13 mouse cellular contexts compared by ENCODE assay signal in genomic region chr7:116713200-116713599, GRCm38 (mm10).
DNase-seq lines count a peak whose midpoint lies in the region; ATAC-seq and TF ChIP-seq lines count a peak whose summit lies in the region.
"Had no signal": no experiment of that assay in that cellular context is flagged by ENCODE, and none has a peak within 500 bp of the region (broad histone marks: within the 10 kb centered on the region; RNA-seq: fewer than 3 reads in every experiment).

No protein-coding gene starts in this region.

- TF ChIP-seq POLR2A in liver, adult 2 months (IDR thresholded peaks at IDR 0.05; ENCODE audit: extremely low read depth, insufficient read depth, low read length), result no peak

- H3K4me2 ChIP-seq in forebrain, embryonic 14.5 days (ENCODE audit: low read length), result no peak overlapping the region
- no peak overlapping the region for H3K4me2 ChIP-seq in liver, embryonic 11.5 days
- no peak overlapping the region for H3K4me2 ChIP-seq in hindbrain, postnatal 0 days (ENCODE audit: low read depth, low read length)
- no peak overlapping the region for H3K4me2 ChIP-seq in liver, embryonic 12.5 days
- H3K4me2 ChIP-seq: intestine, embryonic 15.5 days; limb, embryonic 15.5 days had no signal

- H3K36me3 ChIP-seq in forebrain, embryonic 14.5 days (ENCODE audit: control insufficient read depth, insufficient read depth, low read length), result no peaks in the 10 kb centered on the region
- no peaks in the 10 kb centered on the region for H3K36me3 ChIP-seq in forebrain, embryonic 10.5 days (replicated peaks)
- no peaks in the 10 kb centered on the region for H3K36me3 ChIP-seq in liver, adult 2 months (ENCODE audit: control insufficient read depth, insufficient read depth, low read length)
- H3K36me3 ChIP-seq in liver, embryonic 11.5 days (ENCODE audit: control insufficient read depth, insufficient read depth, low read length), result no peaks in the 10 kb centered on the region
- no peaks in the 10 kb centered on the region for H3K36me3 ChIP-seq in hindbrain, postnatal 0 days (ENCODE audit: insufficient read depth, low read length)
- no peaks in the 10 kb centered on the region for H3K36me3 ChIP-seq in liver, embryonic 12.5 days
- H3K36me3 ChIP-seq: intestine, embryonic 15.5 days; limb, embryonic 15.5 days had no signal

- no peaks in the 10 kb centered on the region for H3K27me3 ChIP-seq in forebrain, embryonic 14.5 days (replicated peaks; ENCODE audit: control insufficient read depth, insufficient read depth, low read length)
- H3K27me3 ChIP-seq in forebrain, embryonic 10.5 days (ENCODE audit: poor library complexity, severe bottlenecking), result no peaks in the 10 kb centered on the region
- H3K27me3 ChIP-seq in liver, adult 2 months (ENCODE audit: control insufficient read depth, insufficient read depth, low read length), result no peaks in the 10 kb centered on the region
- no peaks in the 10 kb centered on the region for H3K27me3 ChIP-seq in liver, embryonic 11.5 days (replicated peaks; ENCODE audit: control insufficient read depth, insufficient read depth, low read length)
- H3K27me3 ChIP-seq in hindbrain, postnatal 0 days (ENCODE audit: insufficient read depth, low read length), result no peaks in the 10 kb centered on the region
- H3K27me3 ChIP-seq in liver, embryonic 12.5 days (replicated peaks), result no peaks in the 10 kb centered on the region
- H3K27me3 ChIP-seq: CH12.LX; intestine, embryonic 15.5 days; limb, embryonic 15.5 days had no signal

- 38% methylated on average over 8 of the region's 8 CpGs for WGBS in forebrain, embryonic 14.5 days
- 85% methylated on average over 8 of the region's 8 CpGs for WGBS in forebrain, embryonic 10.5 days
- WGBS in liver, adult 2 months, result 66% methylated on average over 8 of the region's 8 CpGs
- WGBS in liver, embryonic 11.5 days, result 73% methylated on average over 8 of the region's 8 CpGs
- WGBS in hindbrain, postnatal 0 days, result 39% methylated on average over 8 of the region's 8 CpGs
- WGBS in liver, embryonic 12.5 days (ENCODE audit: insufficient replicate concordance), result 63% methylated on average over 8 of the region's 8 CpGs

- H3K9me3 ChIP-seq in forebrain, embryonic 14.5 days (replicated peaks; ENCODE audit: control insufficient read depth, low read length), result no peaks in the 10 kb centered on the region
- H3K9me3 ChIP-seq in forebrain, embryonic 10.5 days, result no peaks in the 10 kb centered on the region
- no peaks in the 10 kb centered on the region for H3K9me3 ChIP-seq in liver, embryonic 11.5 days (ENCODE audit: control insufficient read depth, low read length)
- no peaks in the 10 kb centered on the region for H3K9me3 ChIP-seq in hindbrain, postnatal 0 days (ENCODE audit: low read length)
- no peaks in the 10 kb centered on the region for H3K9me3 ChIP-seq in liver, embryonic 12.5 days (replicated peaks)
- H3K9me3 ChIP-seq: intestine, embryonic 15.5 days; limb, embryonic 15.5 days had no signal

- peak; percentile 76 for DNase-seq in forebrain, embryonic 14.5 days (ENCODE audit: low spot score)
- DNase-seq in forebrain, embryonic 10.5 days (ENCODE audit: extremely low spot score, low spot score), result no peak
- peak; percentile 12 for DNase-seq in liver, adult 2 months (ENCODE audit: extremely low read depth, low read depth, low spot score)
- no peak for DNase-seq in liver, embryonic 11.5 days (ENCODE audit: low spot score)
- peak; percentile 14 to 28 for DNase-seq in adrenal gland, postnatal 36 days
- peak; percentile 84 for DNase-seq in hindbrain, postnatal 0 days (ENCODE audit: low spot score)
- DNase-seq in testis, postnatal 10 days (ENCODE audit: low spot score), result no peak
- DNase-seq: lung, postnatal 36 days had no signal

- H3K4me1 ChIP-seq in forebrain, embryonic 14.5 days (ENCODE audit: control insufficient read depth, insufficient read depth, low read length), result no peaks in the 10 kb centered on the region
- no peaks in the 10 kb centered on the region for H3K4me1 ChIP-seq in forebrain, embryonic 10.5 days
- H3K4me1 ChIP-seq in liver, adult 2 months (ENCODE audit: control insufficient read depth, insufficient read depth, low read length), result no peaks in the 10 kb centered on the region
- no peaks in the 10 kb centered on the region for H3K4me1 ChIP-seq in liver, embryonic 11.5 days (replicated peaks; ENCODE audit: control insufficient read depth, insufficient read depth, low read length)
- no peaks in the 10 kb centered on the region for H3K4me1 ChIP-seq in hindbrain, postnatal 0 days (ENCODE audit: insufficient read depth, low read length)
- H3K4me1 ChIP-seq in liver, embryonic 12.5 days, result no peaks in the 10 kb centered on the region
- H3K4me1 ChIP-seq: intestine, embryonic 15.5 days had no signal

- peak overlapping the region; percentile 39; the same call in 1 of the 2 replicates for H3K27ac ChIP-seq in forebrain, embryonic 14.5 days (ENCODE audit: low read depth, low read length)
- H3K27ac ChIP-seq in forebrain, embryonic 10.5 days, result no peak overlapping the region
- H3K27ac ChIP-seq in liver, adult 2 months (replicated peaks; ENCODE audit: insufficient read depth, low read depth, low read length), result no peak overlapping the region
- H3K27ac ChIP-seq in liver, embryonic 11.5 days (ENCODE audit: low read depth, low read length), result no peak overlapping the region
- no peak overlapping the region for H3K27ac ChIP-seq in hindbrain, postnatal 0 days
- no peak overlapping the region for H3K27ac ChIP-seq in liver, embryonic 12.5 days
- H3K27ac ChIP-seq: intestine, embryonic 15.5 days; layer of hippocampus, adult 2 months; limb, embryonic 15.5 days had no signal

- H3K79me2 ChIP-seq in liver, adult 2 months (ENCODE audit: control insufficient read depth, insufficient read depth, low read length), result no peaks in the 10 kb centered on the region

- ATAC-seq in forebrain, embryonic 14.5 days, result peak; percentile 44; the same call in 1 of the 2 replicates
- ATAC-seq in liver, embryonic 11.5 days (replicated peaks; ENCODE audit: low FRiP score), result no peak
- peak; percentile 59 for ATAC-seq in hindbrain, postnatal 0 days
- ATAC-seq in liver, embryonic 12.5 days, result no peak
- ATAC-seq: intestine, embryonic 15.5 days had no signal

- no peak overlapping the region for H3K4me3 ChIP-seq in forebrain, embryonic 14.5 days (ENCODE audit: low read depth, low read length)
- no peak overlapping the region for H3K4me3 ChIP-seq in forebrain, embryonic 10.5 days
- H3K4me3 ChIP-seq in liver, adult 2 months (ENCODE audit: insufficient read depth, low read depth, low read length), result no peak overlapping the region
- H3K4me3 ChIP-seq in liver, embryonic 11.5 days (ENCODE audit: low read depth, low read length), result no peak overlapping the region
- H3K4me3 ChIP-seq in hindbrain, postnatal 0 days (ENCODE audit: low read length), result no peak overlapping the region
- no peak overlapping the region for H3K4me3 ChIP-seq in liver, embryonic 12.5 days
- H3K4me3 ChIP-seq: intestine, embryonic 15.5 days; layer of hippocampus, adult 2 months; limb, embryonic 15.5 days had no signal

- TF ChIP-seq CTCF in liver, adult 2 months (IDR thresholded peaks at IDR 0.05; ENCODE audit: low read depth, low read length), result no peak
- no peak for TF ChIP-seq CTCF in hindbrain, postnatal 0 days (IDR thresholded peaks at IDR 0.05; ENCODE audit: low read depth)

- no peak overlapping the region for H3K9ac ChIP-seq in forebrain, embryonic 14.5 days (ENCODE audit: low read length)
- H3K9ac ChIP-seq in liver, adult 2 months (ENCODE audit: low read depth, low read length), result no peak overlapping the region
- H3K9ac ChIP-seq in liver, embryonic 11.5 days (ENCODE audit: low read depth, low read length), result no peak overlapping the region
- H3K9ac ChIP-seq in hindbrain, postnatal 0 days (replicated peaks; ENCODE audit: low read length), result no peak overlapping the region
- H3K9ac ChIP-seq in liver, embryonic 12.5 days, result no peak overlapping the region
- H3K9ac ChIP-seq: intestine, embryonic 15.5 days; limb, embryonic 15.5 days had no signal

Comparison
In these comparisons a context has a peak if more than half of its experiments do, and no peak if none do; other contexts are left out.
1. DNase-seq: peak in forebrain, embryonic 14.5 days (single experiment), liver, adult 2 months (single experiment), adrenal gland, postnatal 36 days (2 of 2) and hindbrain, postnatal 0 days (single experiment); none in forebrain, embryonic 10.5 days (single experiment), liver, embryonic 11.5 days (single experiment) and testis, postnatal 10 days (single experiment).
2. ATAC-seq: peak in forebrain, embryonic 14.5 days (single experiment) and hindbrain, postnatal 0 days (single experiment); none in liver, embryonic 11.5 days (single experiment) and liver, embryonic 12.5 days (single experiment).